Mouse (Mus musculus) stomach, postnatal 0 days (tissue): ENCODE data around the gene Foxp2.

Experiments
- CTCF ChIP-seq: IDR thresholded peaks from 2 replicates; pipeline ENCODE4 v1.5.1; 2016; ENCODE audit warnings: antibody characterized with exemption, low read depth, mild to moderate bottlenecking, moderate library complexity
- EP300 ChIP-seq: optimal IDR thresholded peaks from 2 replicates; pipeline ENCODE3; 2016; ENCODE audit warnings: antibody characterized with exemption

DNA sequence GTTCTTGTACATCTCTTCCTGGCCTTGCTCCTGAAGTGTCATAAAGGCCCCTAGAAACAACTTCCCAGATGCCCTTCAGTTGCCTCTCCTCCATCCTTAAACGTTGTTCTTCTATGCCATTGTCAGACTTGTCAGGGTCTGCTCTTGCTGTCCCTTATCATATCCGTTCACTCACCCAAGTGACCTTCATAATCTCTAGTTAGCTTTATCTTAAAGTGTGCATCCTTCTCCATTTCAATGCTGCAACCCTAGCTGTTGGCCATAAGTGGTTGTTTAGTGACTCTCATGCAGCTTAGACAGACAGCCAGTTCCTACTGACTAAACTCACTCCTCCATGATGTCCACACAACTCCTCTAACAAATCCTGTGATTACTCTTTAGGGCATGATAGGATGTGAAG lies 415.8 kb downstream of the Foxp2 start:
- TF ChIP-seq CTCF = no peak
- no peak for TF ChIP-seq EP300
